Mouse (Mus musculus) liver, adult 10 weeks (tissue): ENCODE measurements around the gene Kcnk13. TPM values are rescaled to one million over a fixed set of nuclear protein-coding genes. Genes with fewer than 3 reads are reported as not detected.

Source experiments
- polyA plus RNA-seq: library from polyadenylated mRNA; stranded (reverse); fragments of 350-450 nt; fragmentation: Illumina TruSeq; extraction: RNeasy Lipid Tissue Mini Kit (QIAGEN cat#74804); gene quantifications from one replicate; pipeline ENCODE4 v1.2.3, GENCODE M21; 2014; ENCODE audit warnings: low read depth, low replicate concordance

Gene Kcnk13
- polyA plus RNA-seq: 0.24 TPM

DNA sequence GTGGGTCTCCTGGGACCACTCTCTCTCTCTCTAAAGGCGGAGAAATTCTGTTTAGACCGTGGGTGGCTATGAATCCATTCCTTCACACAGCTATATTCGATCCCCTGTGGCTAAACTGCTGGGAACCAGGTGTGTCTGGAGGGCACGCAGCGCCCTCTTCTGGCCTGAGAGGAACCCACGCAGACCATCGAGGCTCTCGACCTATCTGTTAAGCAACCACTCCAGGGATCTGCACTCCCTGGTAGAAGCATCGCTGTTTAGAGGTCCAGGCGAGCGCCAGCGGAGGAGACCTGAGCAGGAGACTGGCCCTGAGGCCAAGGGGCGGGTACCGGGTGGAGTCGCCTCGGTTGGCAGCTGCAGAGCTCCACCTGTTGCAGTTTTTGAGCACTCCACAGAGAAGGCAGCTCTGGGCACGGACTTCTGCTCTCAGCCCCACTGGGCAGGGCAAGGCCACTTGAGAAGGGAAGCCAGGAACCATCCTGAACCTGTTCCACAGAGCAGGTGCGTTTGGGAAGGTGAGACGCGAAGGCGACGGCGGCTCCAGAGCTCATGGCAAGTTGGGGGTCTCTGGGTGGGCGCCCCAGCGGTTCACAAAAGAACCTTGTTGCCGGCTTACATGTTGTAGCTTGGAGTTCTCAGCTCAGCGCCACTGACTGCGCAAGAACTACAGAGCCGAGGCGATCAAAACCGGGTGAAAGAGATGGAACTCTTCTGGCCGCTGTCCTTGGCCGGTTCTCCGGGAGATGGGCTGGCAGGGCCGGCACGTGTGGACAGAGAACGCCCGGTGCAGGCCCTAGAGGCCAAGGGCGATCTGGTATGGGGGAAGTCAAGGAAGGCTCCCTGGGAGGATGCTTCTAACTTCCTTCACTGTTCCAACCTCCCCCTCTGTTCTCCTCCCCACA lies at the start of gene Kcnk13:
Gene Kcnk13 (plus strand): TSS at position 199 of the 902 bp plus-strand sequence.

GRCm38 (mm10) chr12:100109986-100110696 lies 145.8 kb downstream of the Kcnk13 start, which contains the start of gene Psmc1:
Psmc1 (plus strand) TSS chr12:100110154.

Other genes starting within 250 kb of the Kcnk13 start
- 0.26 TPM for gene Efcab11, start 80.1 kb upstream of the Kcnk13 start, polyA plus RNA-seq
- gene Tdp1, start 80.0 kb upstream of the Kcnk13 start, polyA plus RNA-seq: 1.2 TPM
- gene Psmc1, start 145.7 kb downstream of the Kcnk13 start, polyA plus RNA-seq: 203 TPM
- gene Nrde2, start 195.2 kb downstream of the Kcnk13 start, polyA plus RNA-seq: 1.0 TPM
- gene Calm1, start 234.9 kb downstream of the Kcnk13 start, polyA plus RNA-seq: 177 TPM